In the genomic region with DNA sequence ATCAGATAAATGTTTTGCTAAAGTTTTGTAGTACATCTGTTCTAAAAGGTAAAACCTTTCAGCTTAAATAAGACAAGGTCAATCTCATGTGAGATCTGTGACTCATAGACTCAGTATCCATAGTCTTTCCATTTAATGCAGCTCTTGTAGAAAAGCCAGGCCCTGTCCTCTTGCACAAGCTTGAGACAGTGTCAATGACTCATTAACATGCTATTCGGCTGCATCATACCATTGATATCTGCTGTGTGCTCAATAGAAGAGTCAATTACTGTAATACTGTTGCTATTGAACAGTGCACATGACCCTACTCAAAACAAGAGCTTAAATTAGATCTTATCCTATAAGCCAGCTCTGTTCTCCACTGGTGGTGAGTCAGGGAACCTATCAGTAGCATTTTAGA, we compare ENCODE assay signal across 17 mouse cellular contexts.
"Had no signal": no experiment of that assay in that cellular context is flagged by ENCODE, and none has a peak within 500 bp of the region (broad histone marks: within the 10 kb centered on the region; RNA-seq: fewer than 3 reads in every experiment).

No protein-coding gene starts in this region.

- H3K4me3 ChIP-seq: kidney, embryonic 15.5 days; left cerebral cortex, adult 2 months; liver, embryonic 13.5 days; midbrain, embryonic 12.5 days; midbrain, embryonic 15.5 days had no signal

- DNase-seq: kidney, postnatal 10 days; kidney, postnatal 36 days; layer of hippocampus, postnatal 36 days; liver, embryonic 13.5 days; lung, adult 2 months; lung, postnatal 14 days; lung, postnatal 4 days; right cerebral cortex, postnatal 14 days; right cerebral cortex, postnatal 4 days; thymus, adult 2 months; thymus, postnatal 14 days; thymus, postnatal 4 days had no signal

- H3K9me3 ChIP-seq: kidney, embryonic 15.5 days; liver, embryonic 13.5 days; midbrain, embryonic 12.5 days; midbrain, embryonic 15.5 days had no signal

- H3K4me2 ChIP-seq: kidney, embryonic 15.5 days; liver, embryonic 13.5 days; midbrain, embryonic 12.5 days; midbrain, embryonic 15.5 days had no signal

- H3K4me1 ChIP-seq: kidney, embryonic 15.5 days; liver, embryonic 13.5 days; midbrain, embryonic 12.5 days; midbrain, embryonic 15.5 days had no signal

- H3K9ac ChIP-seq: kidney, embryonic 15.5 days; liver, embryonic 13.5 days; midbrain, embryonic 12.5 days; midbrain, embryonic 15.5 days had no signal

- H3K27ac ChIP-seq: kidney, embryonic 15.5 days; left cerebral cortex, adult 2 months; liver, embryonic 13.5 days; midbrain, embryonic 12.5 days; midbrain, embryonic 15.5 days; stomach, postnatal 0 days had no signal

- H3K27me3 ChIP-seq: kidney, embryonic 15.5 days; liver, embryonic 13.5 days; midbrain, embryonic 12.5 days; midbrain, embryonic 15.5 days had no signal

- H3K36me3 ChIP-seq: kidney, embryonic 15.5 days; liver, embryonic 13.5 days; midbrain, embryonic 12.5 days; midbrain, embryonic 15.5 days had no signal
